Mouse (Mus musculus) cortical plate, adult 2 months (tissue): ENCODE measurements around the gene Chst2. TPM values are rescaled to one million over a fixed set of nuclear protein-coding genes. Genes with fewer than 3 reads are reported as not detected.
A peak's percentile ranks its signal among the peaks of the same experiment; 100 is the strongest.

Experiments used
- H3K27ac ChIP-seq: fragments of 200-500 bp; 2 replicates; pipeline ENCODE4 v1.5.1; 2012; ENCODE audit warnings: low read length, control low read depth, inconsistent platforms; ENCODE audit not compliant: insufficient read depth
- H3K4me1 ChIP-seq: fragments of 200-500 bp; 2 replicates; pipeline ENCODE4 v1.6.1; 2011; ENCODE audit warnings: low read length; ENCODE audit not compliant: control insufficient read depth, insufficient read depth
- H3K4me3 ChIP-seq: fragments of 200-500 bp; 2 replicates; pipeline ENCODE4 v1.5.1; 2011; ENCODE audit warnings: mild to moderate bottlenecking, low read length, control low read depth; ENCODE audit not compliant: insufficient read depth
- CTCF ChIP-seq: fragments of 200-500 bp; IDR thresholded peaks from 2 replicates; pipeline ENCODE4 v1.5.1; 2011; ENCODE audit warnings: mild to moderate bottlenecking, control low read depth, low read length; ENCODE audit not compliant: insufficient read depth; ENCODE audit errors: extremely low read depth
- POLR2A ChIP-seq: fragments of 200-500 bp; IDR thresholded peaks from 2 replicates; pipeline ENCODE4 v1.6.1; 2011; ENCODE audit warnings: mild to moderate bottlenecking, low read length, control low read depth; ENCODE audit not compliant: insufficient read depth; ENCODE audit errors: extremely low read depth
- polyA plus RNA-seq: library from polyadenylated mRNA; depleted of rRNA; stranded (reverse); fragments of >200 nt; gene quantifications from 2 replicates; pipeline ENCODE4 v1.2.3, GENCODE M21; 2012

Gene Chst2
- polyA plus RNA-seq, 1 experiment, result 35.0 TPM

GRCm38 (mm10) chr9:95412047-95412446 is 5.5 kb upstream of the Chst2 start:
- H3K4me3 ChIP-seq, result no peak overlapping the region
- TF ChIP-seq CTCF, result no peak
- no peak for TF ChIP-seq POLR2A
- no peaks in the 10 kb centered on the region for H3K4me1 ChIP-seq
- H3K27ac ChIP-seq, result no peak overlapping the region

DNA sequence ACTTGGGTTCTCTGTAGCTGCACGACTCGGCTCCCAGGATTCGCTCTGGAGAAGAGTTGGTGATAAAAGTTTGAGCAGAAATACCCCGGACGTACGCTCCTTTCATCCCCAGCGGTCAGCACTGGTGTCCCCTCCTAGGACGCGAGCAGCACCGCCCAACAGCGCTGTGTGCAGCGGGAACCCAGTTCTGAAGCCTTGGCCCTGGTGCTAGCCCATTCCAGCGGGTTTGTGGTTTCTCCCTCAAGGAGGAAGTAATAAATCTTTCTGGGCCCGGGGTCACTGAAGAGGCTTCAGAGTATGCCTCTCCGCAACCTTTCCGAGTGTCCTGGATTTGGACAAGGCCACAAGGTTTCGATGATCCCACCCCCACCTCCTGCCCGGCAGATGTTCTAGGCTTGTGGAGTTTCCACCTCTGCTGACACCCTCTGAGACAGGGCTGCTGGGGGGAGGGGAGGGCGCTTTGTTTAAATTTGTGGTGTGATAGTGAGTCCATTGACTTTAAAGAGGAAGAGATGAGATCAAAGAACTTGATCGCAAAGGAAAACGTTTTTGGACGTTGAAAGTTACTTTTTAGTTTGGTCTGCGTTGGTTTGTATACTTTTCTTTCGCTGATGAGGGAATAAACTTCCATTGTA is 1.2 kb upstream of the Chst2 start:
- TF ChIP-seq CTCF (no peak), POLR2A (no peak)
- no peak overlapping the region for H3K27ac ChIP-seq
- peak overlapping the region; percentile 92 for H3K4me3 ChIP-seq
- H3K4me1 ChIP-seq, result peaks cover 2% of the 10 kb centered on the region; the same call in 1 of the 2 replicates

DNA sequence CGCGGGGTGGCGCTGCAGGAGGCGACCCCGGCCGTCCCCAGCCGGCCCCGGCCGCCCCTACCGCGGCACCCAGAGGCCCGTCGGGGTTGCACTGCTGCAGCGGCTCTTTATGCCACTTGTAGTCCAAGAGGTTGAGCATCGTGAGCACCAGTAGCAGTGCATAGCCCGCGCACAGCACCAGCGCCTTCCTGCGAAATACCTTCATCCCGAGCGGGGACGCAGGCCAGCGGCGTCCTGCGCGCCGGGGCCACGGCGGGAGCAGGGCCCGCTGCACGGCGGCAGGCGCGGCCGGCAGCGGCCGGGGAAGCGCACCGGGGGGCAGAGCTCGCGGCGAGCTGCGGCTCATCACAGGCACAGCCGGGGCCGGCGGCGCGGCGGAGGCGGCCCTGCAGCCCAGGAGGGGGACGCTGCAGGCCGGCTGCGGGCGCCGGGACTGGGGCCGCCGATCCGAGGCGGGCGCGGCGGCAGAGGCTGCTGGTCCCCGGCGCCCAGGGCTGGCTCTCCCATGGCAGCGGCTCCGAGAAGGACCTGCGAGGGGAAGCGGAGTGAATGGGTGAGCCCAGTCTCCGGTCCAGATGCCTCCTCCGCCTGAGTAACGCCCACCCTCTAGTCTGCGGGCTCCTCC is 464 bp downstream of the Chst2 start:
- H3K4me3 ChIP-seq, result peak overlapping the region; percentile 92
- H3K4me1 ChIP-seq, result peaks cover 2% of the 10 kb centered on the region; the same call in 1 of the 2 replicates
- TF ChIP-seq POLR2A, result no peak
- TF ChIP-seq CTCF, result no peak
- H3K27ac ChIP-seq, result peak overlapping the region; percentile 70

DNA sequence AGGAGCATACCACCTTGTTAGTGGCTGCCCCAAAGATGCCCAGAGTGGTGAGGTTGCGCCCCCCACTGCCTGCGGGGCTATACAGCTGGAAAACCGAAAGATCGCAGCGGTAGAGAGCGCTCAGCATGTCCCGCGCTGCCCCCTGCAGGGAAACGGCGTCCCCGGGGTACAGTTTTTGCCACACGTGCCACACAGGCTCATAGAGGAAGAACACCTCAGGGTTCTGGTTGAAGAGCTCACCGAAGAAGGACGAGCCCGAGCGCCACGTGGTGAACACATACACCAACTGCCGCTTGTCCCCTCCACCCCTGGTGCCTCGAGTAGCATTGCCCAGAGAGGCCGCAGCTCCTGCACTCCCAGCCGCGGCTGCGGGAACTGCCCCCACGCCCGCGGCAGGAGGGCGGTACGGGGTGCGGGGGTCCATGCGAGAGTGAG is 994 bp downstream of the Chst2 start:
- TF ChIP-seq CTCF (peak; percentile 64), POLR2A (no peak)
- H3K4me1 ChIP-seq, result peaks cover 2% of the 10 kb centered on the region; the same call in 1 of the 2 replicates
- H3K27ac ChIP-seq, result 0 out of 2 replicates have a peak overlapping the region, but pooled peaks have one; percentile 70

DNA sequence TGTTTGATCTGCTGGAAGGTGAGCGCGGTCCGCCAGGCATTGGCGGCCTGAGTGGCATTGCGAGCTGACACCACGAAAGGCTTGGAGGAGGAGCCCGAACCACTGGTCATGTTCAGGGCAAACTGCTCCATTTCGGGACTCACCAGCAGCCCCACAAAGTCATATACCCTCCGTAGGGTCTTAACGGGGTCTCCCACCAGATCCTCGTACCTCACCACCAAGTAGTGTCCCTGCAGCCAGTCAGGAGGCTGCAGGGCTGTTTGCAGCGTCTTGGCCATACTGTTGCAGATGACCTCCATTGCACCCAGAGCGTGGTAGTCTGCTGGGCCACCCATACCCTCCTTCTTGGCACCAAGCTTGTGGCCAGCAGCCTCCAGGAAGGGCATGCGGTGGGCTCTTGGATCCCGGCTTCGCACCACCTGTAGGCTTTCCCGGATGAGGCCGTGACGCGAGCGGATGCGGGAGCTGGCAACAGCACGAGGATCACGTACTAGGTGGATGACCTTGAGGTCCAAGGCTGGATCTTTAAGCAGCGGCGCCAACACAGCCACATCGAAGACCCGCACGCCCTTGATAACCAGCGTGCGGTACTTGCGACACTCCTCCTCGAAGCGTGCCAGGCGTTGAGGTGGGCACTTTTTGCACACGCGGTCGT is 1.6 kb downstream of the Chst2 start:
- peaks cover 2% of the 10 kb centered on the region; the same call in 1 of the 2 replicates for H3K4me1 ChIP-seq
- H3K4me3 ChIP-seq, result peak overlapping the region; percentile 92
- H3K27ac ChIP-seq, result peak overlapping the region; percentile 4
- TF ChIP-seq CTCF, result no peak

More for the DNA sequence above, 994 bp downstream of the Chst2 start:
- H3K4me3 ChIP-seq, result peak overlapping the region; percentile 92

DNA sequence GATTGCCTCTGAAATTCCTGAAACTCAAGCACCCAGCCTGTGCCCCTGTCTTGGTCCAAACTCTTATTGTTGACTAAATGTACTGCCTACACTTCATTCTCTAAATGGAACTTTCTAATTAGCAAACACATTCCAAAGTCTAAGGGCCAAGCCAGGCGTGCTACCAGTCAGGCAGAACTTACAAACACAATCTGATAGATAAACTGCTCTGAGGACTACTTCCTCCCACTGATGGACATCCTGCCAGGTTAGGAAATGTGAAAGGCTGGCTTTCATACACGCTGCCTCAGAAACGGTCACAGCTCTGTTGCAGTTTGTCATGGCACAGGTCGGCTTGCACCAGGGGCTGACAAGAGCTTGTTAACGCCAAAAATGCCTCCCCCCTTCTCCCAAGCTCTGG is 4.8 kb downstream of the Chst2 start:
- H3K27ac ChIP-seq, result no peak overlapping the region
- peaks cover 2% of the 10 kb centered on the region; the same call in 1 of the 2 replicates for H3K4me1 ChIP-seq
- H3K4me3 ChIP-seq, result no peak overlapping the region
- TF ChIP-seq POLR2A (no peak), CTCF (no peak)

DNA sequence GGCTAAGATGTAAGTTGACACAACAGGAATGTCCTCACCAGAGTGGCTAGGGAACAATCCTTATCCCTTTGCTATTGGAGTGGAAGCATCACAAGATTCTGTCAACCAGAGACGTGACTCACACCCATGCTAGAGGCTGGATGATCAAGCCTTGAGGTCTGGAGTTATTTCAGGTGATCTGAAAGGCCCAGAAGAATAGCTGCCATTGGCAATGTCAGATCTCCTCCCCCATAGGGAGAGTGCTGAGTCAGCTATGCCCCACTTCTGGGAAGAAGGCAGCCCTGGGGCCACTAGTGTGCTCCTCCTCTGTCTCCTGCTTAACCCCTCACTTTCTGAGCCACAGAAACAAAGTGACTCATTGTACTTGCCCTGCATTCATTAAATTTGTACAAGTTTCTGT is 14.5 kb downstream of the Chst2 start:
- TF ChIP-seq POLR2A (no peak), CTCF (no peak)
- no peak overlapping the region for H3K27ac ChIP-seq
- no peak overlapping the region for H3K4me3 ChIP-seq
- no peaks in the 10 kb centered on the region for H3K4me1 ChIP-seq

DNA sequence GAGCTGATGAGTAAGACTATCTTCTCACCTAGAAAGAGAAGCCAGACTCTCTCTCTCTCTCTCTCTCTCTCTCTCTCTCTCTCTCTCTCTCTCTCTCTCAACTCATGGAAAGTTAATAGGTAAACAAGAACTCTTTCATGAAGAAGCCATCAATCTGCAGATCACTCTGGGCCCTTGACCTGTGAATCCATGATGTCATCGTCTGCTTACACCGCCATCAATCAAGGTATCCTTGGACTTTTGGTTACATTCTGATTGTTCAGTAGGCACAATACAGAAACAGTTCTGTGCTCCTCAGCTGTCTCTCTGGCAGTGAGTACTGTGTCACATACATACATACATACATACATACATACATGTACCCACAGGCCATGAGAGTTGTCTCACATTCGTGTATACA is 16.6 kb downstream of the Chst2 start:
- Histone ChIP-seq H3K4me1 (no peaks in the 10 kb centered on the region), H3K27ac (no peak overlapping the region), H3K4me3 (no peak overlapping the region)
- TF ChIP-seq POLR2A (no peak), CTCF (no peak)

GRCm38 (mm10) chr9:95387881-95388380 is 18.6 kb downstream of the Chst2 start:
- H3K27ac ChIP-seq, result no peak overlapping the region
- no peak overlapping the region for H3K4me3 ChIP-seq
- no peaks in the 10 kb centered on the region for H3K4me1 ChIP-seq
- TF ChIP-seq POLR2A (no peak), CTCF (no peak)
